Mouse (Mus musculus) MEL (cell line): Measurements from ENCODE around the gene Zfp54. TPM values are rescaled to one million over a fixed set of nuclear protein-coding genes. Genes with fewer than 3 reads are reported as not detected.

Source experiments
- polyA plus RNA-seq, 2 experiments: library from polyadenylated mRNA; stranded (reverse) in 1 of 2; unstranded in 1 of 2; fragments of >175 nt in 1 of 2; fragments of >200 nt in 1 of 2; gene quantifications; 2 replicates each; pipeline versions ENCODE4 v1.2.1 to v1.2.4; 2012; ENCODE audit warnings: low replicate concordance in 2 of 2, low read depth in 1 of 2; ENCODE audit not compliant: insufficient read length in 2 of 2, insufficient read depth in 1 of 2, missing spikeins in 1 of 2
- total RNA-seq: library from RNA; depleted of rRNA; stranded (reverse); fragments of 300-350 nt; gene quantifications from 2 replicates; pipeline ENCODE4 v1.2.3, GENCODE M21; 2012; rRNA removed

The Zfp54 gene
- total and polyA plus RNA-seq, 3 experiments: 1.5 to 2.7 TPM; not detected in 1

Other genes starting within 250 kb of the Zfp54 start
- not detected in 2 replicates for gene Vmn1r234, start 197.1 kb upstream of the Zfp54 start, total RNA-seq
- not detected for gene Vmn1r234, start 197.1 kb upstream of the Zfp54 start, polyA plus RNA-seq
- not detected in 2 replicates for gene Vmn1r235, start 166.8 kb upstream of the Zfp54 start, total RNA-seq
- gene Vmn1r235, start 166.8 kb upstream of the Zfp54 start, polyA plus RNA-seq: not detected
- not detected in 2 replicates for gene Vmn1r236, start 140.3 kb upstream of the Zfp54 start, total RNA-seq
- gene Vmn1r236, start 140.3 kb upstream of the Zfp54 start, polyA plus RNA-seq: under 1 TPM in 1 of 2 experiments, not detected in 1; 0.01 TPM
- not detected in 2 replicates for gene Vmn1r237, start 111.4 kb upstream of the Zfp54 start, total RNA-seq
- gene Vmn1r237, start 111.4 kb upstream of the Zfp54 start, polyA plus RNA-seq: not detected
- not detected in 2 replicates for gene Zfp677, start 39.5 kb upstream of the Zfp54 start, total RNA-seq
- not detected for gene Zfp677, start 39.5 kb upstream of the Zfp54 start, polyA plus RNA-seq
- 5.5 and 6.2 TPM in 2 replicates for gene Zfp51, start 27.1 kb downstream of the Zfp54 start, total RNA-seq
- gene Zfp51, start 27.1 kb downstream of the Zfp54 start, polyA plus RNA-seq: 1 to 10 TPM in 1 of 2 experiments, not detected in 1; 3.5 TPM
- gene Zfp53, start 65.8 kb downstream of the Zfp54 start, total RNA-seq: 1.8 TPM in 2 replicates
- gene Zfp53, start 65.8 kb downstream of the Zfp54 start, polyA plus RNA-seq: 1 to 10 TPM in 1 of 2 experiments, not detected in 1; 2.2 TPM
- 3.5 and 4.0 TPM in 2 replicates for gene Zfp52, start 112.3 kb downstream of the Zfp54 start, total RNA-seq
- gene Zfp52, start 112.3 kb downstream of the Zfp54 start, polyA plus RNA-seq: 1 to 10 TPM in 1 of 2 experiments, not detected in 1; 2.8 TPM
- gene Zfp948, start 143.8 kb downstream of the Zfp54 start, total RNA-seq: 2.3 and 3.5 TPM in 2 replicates
- gene Zfp948, start 143.8 kb downstream of the Zfp54 start, polyA plus RNA-seq: 1 to 10 TPM in 1 of 2 experiments, not detected in 1; 3.2 TPM
- 0.98 and 1.5 TPM in 2 replicates for gene Zfp983, start 227.4 kb downstream of the Zfp54 start, total RNA-seq
- gene Zfp983, start 227.4 kb downstream of the Zfp54 start, polyA plus RNA-seq: 1 to 10 TPM in 1 of 2 experiments, not detected in 1; 1.0 TPM